Mouse (Mus musculus) B cell, adult 2 months (primary cell): ENCODE results near the gene Jsrp1.
"Not testable (repeated sequence)": the region's sequence is repeated elsewhere in the genome, so short reads cannot be mapped to it uniquely, and the experiment has no call there.

Experiments used
- DNase-seq, 2 experiments: peaks; one replicate each; pipeline ENCODE4 v3.0.0; 2022

The Jsrp1 gene

GRCm38 (mm10) chr10:80831136-80831535 lies 17.8 kb upstream of the Jsrp1 start:
- peak; percentile 54 to 58 for DNase-seq

DNA sequence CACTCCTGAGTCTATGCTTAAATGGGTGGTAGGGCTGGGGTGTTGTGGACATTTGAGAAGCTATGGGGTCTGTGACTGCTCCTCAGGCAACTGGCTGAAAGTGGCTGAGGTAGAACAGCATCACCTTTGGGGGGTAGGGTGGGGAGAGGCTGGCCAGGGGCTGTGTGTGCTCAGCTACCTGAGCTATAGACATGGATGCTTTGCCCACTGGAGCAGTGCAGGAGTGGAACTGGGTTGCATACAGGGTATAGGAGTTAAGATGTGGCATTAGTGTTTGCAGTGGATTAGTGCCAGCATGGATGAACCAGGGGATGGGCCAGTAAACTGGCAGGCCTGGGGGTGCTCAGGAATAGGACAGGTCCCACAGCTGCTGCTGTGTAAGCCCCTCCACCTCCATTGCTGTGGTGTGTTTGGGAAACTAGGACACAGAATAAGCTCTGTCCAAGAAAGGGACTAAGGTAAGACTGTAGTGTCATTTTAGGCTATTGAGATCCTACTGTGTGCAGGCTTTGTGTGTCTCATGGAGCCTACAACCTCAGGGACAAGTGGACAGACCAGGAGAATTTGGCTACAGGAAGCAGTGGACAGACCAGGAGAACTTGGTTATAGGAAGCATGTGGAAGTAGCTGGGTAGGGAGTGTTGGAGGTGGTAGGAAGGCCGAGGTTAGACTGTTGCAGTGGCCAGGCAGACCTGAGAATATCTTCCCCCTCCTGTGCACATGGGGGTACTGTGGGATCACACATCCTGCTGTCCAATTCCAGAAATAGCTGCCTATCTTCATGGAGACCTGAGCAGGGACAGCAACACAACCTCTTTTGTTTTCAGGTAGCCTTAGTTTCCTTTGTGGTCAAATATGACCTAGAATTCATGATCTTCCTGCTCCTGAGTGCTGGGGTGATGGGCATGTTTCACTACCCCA lies 16.3 kb upstream of the Jsrp1 start:
- DNase-seq, result no peak

GRCm38 (mm10) chr10:80828587-80828986 lies 15.3 kb upstream of the Jsrp1 start:
- not testable (repeated sequence) for DNase-seq

- DNase-seq, result no peak
Measured at GRCm38 (mm10) chr10:80827870-80828420, 14.6 kb upstream of the Jsrp1 start.

DNA sequence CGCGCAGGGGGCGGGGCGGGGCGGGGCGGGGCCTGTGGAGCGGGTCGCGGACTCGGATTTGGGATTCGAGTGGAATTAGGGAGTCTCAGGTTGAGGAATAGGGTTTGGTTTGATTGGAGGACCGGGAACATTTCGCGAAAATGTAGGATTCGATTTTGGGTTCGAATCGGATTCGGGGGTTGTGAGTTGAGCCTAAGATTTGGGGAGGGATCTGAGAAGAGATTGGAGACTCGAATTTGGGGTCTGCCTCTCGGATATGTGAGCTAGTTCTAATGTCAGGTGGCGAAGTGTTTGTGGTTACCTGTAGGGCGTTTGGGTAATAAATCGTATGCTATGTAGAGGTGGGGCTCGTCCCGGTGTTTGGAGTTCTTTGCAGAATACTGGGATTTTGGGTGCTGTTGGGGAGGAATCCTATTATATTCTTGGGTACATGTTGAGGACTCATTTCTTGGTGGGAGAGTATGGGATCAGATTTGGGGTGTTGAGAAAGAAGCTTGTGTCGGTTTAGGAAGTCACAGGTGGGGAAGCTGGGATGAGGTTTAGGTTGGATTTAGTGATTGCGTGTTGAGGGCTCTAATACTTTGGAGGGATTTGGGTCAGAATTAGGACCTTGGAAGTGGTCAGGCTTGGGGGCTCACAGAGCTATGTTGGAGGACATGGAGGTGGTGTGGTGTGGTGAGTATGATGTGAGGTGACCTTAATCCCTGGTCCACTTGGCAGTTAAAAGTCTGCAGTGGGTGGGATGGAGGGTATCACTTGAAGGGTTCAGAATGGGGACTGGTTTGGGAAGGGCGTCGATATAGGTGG lies 14.0 kb upstream of the Jsrp1 start:
- DNase-seq, result no peak

DNA sequence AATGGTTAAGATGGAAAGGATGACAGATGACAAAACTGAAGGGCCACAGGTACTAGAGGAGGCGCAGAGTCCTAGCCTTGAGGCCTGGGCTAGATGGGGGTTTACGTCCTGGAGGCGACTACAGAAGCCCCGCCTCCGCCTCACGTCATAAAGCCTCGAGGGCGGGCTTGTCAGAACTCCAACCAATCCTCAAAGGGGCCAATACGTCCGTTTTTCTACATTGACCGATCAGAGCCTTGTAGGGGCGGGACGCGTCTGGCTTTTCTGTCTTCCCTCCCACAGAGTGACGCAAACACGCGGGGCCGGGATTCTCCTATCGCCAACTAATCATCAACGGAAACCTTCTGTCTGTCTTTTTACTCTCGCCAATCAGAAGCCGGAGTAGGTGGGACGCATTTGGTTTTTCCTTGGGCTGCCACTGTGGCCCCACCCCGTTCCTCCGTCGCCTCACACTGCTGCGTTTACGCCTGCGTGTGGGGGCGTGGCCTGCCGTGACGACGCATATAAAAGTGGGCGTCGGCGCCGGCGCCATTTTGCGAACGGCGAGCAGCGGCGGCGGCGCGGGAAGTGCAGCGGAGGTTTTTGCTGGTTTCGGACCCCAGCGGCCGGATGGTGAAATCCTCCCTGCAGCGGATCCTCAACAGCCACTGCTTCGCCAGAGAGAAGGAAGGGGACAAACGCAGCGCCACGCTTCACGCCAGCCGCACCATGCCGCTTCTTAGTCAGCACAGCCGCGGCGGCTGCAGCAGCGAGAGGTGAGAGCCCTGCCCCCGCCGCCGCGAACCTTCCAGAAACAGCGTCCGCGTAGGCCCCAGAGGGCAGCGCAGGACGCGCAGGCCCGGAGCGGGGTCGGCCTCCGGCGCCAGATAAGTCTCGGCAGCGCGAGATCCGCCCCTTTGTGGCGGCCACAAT lies 13.1 kb upstream of the Jsrp1 start, which contains the start of gene Oaz1:
Gene Oaz1 (plus strand): TSS at position 506 of the 912 bp plus-strand sequence.
- DNase-seq, result peak; percentile 99

GRCm38 (mm10) chr10:80824827-80825226 lies 11.5 kb upstream of the Jsrp1 start:
- no peak for DNase-seq

GRCm38 (mm10) chr10:80823847-80824643 lies 10.7 kb upstream of the Jsrp1 start:
- DNase-seq, result peak in 1 of 2 experiments; percentile 36

GRCm38 (mm10) chr10:80823316-80823715 lies 10.0 kb upstream of the Jsrp1 start:
- no peak for DNase-seq

- DNase-seq, result no peak
Measured at GRCm38 (mm10) chr10:80822528-80822927, 9.2 kb upstream of the Jsrp1 start.

DNA sequence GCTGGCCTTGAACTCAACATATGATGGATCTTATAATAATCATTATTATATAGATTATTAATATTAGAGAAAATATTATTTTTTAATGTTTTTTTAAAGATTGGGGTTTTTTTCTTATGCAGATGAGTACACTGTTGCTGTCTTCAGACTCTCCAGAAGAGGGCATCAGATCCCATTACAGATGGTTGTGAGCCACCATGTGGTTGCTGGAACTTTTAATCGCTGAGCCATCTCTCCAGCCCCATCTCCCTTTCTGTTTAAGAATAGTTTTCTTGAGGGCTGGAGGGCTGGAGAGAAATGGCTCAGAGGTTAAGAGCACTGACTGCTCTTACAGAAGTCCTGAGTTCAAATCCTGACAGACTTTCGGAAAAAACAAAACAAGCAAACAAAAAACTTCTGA lies 8.7 kb upstream of the Jsrp1 start:
- DNase-seq, result peak; percentile 55 to 64

DNA sequence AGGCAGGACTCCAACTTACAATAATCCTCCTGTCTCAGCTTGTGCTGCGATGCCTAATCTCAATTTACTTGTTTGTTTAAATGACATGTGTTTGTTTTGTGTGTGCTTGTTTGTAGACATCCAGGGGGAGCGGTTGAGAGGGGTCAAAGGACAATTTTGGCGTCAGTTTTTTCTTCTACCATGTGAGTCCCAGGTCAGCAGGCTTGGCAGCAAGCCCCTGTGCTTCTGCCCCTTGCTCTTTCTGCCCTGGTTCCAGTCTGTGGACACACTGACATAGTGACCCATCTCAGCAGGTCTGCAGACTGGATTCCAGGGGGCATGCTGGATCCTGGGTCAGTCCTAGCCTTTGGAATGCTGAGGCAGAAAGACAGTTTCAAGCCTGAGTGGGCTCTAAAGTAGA lies 6.1 kb upstream of the Jsrp1 start:
- no peak for DNase-seq

- DNase-seq, result no peak
Measured at GRCm38 (mm10) chr10:80818599-80819281, 5.4 kb upstream of the Jsrp1 start.

DNA sequence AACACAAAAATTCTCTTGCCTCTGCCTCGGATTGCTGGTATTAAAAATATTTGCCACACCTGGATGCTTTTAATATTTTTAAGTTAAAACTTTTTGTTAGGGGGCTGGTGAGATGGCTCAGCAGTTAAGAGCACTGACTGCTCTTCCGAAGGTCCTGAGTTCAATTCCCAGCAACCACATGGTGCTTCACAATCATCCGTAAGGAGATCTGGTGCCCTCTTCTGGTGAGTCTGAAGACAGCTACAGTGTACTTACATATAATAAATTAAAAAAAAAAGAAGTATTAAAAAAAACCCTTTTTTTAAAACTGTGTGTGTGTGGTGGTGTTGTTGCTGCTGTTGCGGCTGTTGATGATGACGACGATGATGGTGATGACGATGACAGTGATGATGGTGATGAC lies 4.7 kb upstream of the Jsrp1 start:
- DNase-seq, result not testable (repeated sequence)

DNA sequence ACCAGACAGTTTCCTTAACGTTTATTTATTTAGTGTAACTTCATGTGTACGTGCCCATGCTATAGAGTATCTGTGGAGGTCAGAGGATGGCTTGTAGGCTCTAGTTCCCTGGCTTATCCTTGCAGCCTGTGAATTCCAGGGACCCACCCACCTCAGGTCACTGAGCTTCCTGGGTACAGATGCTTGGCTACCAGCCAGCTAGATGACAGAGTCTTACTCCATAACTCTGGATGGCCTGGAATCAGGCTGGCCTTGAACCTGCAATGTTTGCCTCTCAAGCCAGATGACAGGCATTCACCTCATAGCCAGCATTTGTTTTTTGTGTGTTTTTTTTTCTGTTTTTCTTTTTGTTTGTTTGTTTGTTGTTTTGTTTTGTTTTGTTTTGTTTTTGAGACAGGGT lies 3.9 kb upstream of the Jsrp1 start:
- no peak for DNase-seq

DNA sequence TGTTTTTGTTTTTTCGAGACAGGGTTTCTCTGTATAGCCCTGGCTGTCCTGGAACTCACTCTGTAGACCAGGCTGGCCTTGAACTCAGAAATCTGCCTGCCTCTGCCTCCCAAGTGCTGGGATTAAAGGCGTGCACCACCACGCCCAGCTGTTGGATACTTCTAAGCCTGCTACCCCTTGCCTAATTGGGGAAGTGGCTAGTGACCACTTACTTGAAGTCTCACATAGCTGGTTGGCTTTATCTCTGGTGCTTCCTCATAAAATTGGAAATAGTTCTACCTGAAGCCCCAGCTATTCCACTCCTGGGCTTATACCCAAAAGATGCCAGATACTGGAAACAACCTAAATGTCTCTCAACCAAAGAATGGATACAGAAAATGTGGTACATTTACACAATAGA lies 3.0 kb upstream of the Jsrp1 start:
- not testable (repeated sequence) for DNase-seq

GRCm38 (mm10) chr10:80814800-80815199 lies 1.5 kb upstream of the Jsrp1 start:
- no peak for DNase-seq

DNA sequence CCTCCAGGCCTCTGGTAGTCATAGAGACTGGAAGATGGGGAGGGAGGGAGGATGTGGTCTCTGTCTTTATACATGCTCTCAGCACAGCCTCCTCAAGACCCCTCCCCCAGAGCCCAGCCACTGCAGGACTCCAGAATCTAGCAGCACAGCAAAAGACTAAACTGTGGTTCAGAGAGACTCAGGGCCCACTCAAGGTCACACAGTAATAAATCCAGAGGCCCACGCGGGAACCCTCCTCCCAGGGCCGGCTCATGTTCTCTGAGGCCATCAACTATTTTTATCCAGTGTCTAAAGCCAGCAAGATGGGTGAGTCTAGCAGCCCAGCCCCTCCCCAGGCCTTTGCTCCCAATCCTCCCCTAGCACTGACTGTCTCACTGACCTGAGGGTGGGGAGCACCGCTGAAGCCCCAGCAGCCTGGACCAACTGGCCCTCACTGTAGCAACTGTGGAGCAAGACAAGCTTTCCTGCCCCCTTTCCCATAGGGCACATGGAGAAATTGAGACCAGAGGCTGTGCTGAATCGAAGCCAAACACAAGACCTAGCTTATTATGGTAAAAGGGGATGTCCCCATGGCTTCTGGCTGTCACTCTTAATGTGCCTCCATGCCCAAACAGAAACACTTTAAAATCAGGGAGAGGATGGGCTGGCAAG lies 782 bp downstream of the Jsrp1 start:
- DNase-seq, result no peak

GRCm38 (mm10) chr10:80810084-80810483 lies 3.2 kb downstream of the Jsrp1 start:
- DNase-seq, result no peak

DNA sequence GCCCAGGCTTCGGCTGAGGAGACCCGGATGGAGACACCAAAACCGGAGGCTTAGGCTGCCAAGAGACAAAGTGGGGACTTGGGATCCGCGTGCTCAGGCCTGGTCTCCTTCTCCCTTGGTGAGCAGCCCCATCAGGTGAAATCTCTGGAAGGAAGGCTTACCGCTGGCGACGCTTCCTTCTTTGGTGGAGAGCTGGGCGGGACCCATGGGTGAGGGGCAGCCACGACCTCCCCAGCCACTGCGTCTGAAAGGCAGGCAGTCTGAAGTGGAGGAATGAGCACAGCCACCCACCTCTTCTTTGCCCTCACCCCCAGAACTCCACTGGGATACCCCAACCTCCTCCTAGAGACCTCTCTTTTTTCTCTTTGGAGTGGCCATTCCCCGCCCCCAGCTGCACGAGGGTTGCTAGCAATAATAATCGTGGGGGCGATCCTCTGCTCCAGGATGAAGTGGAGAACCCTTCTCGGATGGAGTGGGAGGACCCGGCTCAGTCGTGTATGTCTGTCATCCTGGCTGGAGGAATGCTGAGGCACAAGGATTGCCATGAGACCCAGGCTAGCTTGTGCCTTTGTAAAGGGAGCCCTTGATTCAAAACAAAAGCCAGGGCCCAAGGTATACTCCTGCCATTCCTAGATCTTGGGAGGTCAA lies 4.2 kb downstream of the Jsrp1 start:
- no peak for DNase-seq
